Mouse (Mus musculus): Measurements from ENCODE around the gene 1700102P08Rik.

GRCm38 (mm10) chr9:108439176-108439575 is 46.6 kb downstream of the 1700102P08Rik start:
- TF ChIP-seq CEBPB (IDR thresholded peaks at IDR 0.05; ENCODE audit: insufficient read depth, poor library complexity, severe bottlenecking) (no peak), E2F4 (IDR thresholded peaks at IDR 0.05; ENCODE audit: insufficient read depth) (no peak), POLR2A (IDR thresholded peaks at IDR 0.05; ENCODE audit: insufficient read length, low read depth) (no peak), USF1 (IDR thresholded peaks at IDR 0.05; ENCODE audit: low read depth) (no peak), MAX (IDR thresholded peaks at IDR 0.05; ENCODE audit: low read depth) (no peak)

All from myocyte (in vitro differentiated cells).